Mouse (Mus musculus): ENCODE results near the gene Dupd1. TPM values are rescaled to one million over a fixed set of nuclear protein-coding genes. Genes with fewer than 3 reads are reported as not detected.

The Dupd1 gene
- total RNA-seq, 2 experiments from 2014 or later, result 58.3 to 74.2 TPM

DNA sequence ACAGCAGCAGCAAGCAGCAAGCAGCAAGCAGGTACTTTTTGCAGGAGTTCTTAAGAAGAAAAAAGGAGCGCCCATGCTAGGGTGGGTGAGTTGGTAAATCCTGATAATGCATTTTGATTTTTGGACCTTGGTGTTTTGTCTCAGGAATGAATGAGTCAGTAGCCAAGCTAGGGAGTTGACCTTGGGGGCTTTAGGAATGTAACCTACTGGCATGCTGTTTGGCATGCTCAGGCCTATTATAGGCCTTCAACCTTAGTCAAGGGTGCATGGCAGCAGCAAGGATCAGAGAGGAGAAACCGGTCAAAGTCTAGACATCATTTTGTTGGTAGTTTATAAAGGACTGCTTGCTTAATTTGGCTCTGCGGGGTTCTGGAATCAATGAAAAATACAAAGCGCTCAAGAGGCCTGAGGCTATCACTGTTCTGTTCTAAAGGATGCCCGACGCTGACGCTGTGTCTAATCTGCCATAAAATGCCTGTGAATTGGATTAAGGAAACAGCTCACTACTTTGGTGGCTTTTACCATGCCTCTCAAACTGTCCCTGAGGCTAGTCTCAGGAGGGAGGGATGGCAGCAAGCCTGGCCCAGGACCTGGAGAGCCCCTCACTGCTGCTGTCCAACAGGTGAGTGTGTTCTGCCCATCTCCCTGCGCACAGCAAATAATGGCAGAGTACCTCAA, 7.8 kb upstream of the Dupd1 start:
- DNase-seq, result no peak

DNA sequence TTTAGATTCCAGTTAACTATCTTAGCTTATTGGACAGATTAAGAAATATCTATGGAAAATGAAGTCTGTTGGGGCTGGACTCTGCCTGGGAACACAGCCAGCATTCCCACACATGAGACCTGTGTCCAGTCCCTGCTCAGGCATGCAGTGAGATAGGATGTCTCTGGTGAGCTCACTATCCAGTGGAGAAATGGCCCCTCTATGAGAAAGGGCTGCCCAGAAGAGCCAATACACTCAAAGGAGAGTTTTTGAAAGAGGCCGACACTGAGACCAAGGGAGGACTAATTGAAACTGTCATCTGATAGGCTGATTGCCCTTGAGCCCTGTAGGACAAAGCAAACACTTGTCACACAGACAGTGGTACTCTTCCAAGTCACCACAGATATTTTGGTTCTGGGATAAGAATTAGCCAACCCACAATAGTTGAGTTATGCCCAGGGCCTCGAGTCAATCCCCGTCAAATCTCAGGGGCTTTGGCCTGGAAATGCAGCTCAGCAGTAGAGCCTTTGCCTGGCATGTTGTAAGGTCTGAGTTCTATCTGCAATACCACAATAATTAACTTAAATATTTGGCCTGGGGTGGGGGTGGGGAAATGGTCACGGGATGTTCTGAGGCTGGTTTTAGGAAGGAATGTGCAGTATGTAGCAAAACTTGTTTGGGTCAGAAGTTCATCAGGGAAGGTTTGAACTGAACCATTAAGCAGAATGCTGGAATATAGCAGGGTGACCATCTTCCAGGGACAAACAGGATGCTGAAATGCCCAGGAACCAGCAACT, 6.2 kb upstream of the Dupd1 start:
- DNase-seq, result no peak

DNA sequence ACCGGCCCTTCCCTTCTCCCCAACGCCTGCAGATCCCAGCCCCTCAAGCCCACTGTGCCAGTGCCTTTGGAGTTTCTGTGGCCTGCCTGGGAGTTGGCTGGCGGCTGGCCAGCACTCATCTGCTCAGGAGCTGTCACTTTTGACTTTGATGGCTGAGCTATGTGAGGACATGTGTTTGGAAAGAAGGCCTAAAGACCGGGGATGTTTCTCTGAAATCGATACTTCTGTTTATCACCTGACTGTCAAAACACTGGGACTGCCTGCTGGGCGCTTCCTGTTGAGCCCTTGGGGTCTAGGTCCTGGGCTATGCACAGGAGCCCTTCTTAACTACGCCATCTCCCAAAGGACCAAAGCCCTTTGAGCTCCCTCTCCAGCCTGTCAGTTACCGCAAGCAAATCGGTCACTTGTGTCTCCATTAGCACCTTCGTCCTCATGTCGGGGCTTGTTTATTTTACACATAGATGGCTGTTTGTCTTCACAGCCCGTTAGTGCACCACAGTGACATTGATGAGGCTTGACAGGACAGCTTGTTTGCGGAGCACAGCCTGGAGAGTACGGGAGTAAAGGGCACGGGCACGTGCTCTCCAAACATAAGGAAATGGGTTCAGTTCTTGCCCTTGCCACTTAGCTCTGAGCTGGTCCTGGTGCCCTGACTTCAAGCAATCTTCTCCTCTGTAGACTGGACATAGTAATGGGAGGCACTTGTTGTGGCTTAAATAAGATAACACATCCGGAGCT, 5.4 kb upstream of the Dupd1 start:
- DNase-seq, result no peak

DNA sequence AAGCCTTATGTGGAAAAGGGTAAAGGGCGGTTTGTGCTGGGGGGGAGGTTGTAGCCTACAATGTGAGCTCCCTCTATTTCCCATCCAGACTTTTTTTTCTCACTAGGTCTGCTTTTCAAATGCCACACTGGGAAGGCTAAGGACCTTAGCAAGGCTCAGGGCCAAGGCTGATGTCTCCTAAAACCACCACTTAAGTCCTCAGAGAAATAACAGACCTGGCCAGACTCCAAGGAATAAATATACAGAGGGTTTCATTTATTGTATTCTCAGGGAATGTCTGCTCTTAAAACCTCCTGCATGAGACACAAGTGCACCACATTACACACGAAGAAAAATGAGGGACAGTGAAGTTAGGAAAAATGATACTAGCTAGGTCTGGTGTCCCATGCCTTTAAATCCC, 3.1 kb downstream of the Dupd1 start:
- no peak for DNase-seq

DNA sequence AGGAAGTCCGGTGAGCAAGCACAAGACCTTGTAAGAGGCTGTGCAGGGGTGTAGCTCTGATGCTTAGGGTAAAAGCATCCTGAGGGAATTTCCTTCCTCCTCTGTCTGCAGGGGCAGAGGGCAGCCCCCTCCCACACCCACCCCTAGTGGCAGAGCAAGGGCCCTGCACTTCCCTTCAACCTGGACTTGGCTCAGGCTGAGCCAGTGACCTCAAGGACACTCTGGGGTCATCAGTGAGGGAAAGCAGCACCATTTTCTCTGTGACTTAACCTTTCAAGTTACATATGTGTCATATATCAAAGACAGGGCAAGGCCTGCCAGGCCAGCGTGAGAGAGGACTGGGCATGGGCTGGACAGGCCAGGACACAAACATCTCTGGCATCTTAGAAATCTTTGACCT, 4.8 kb downstream of the Dupd1 start:
- DNase-seq, result no peak

DNA sequence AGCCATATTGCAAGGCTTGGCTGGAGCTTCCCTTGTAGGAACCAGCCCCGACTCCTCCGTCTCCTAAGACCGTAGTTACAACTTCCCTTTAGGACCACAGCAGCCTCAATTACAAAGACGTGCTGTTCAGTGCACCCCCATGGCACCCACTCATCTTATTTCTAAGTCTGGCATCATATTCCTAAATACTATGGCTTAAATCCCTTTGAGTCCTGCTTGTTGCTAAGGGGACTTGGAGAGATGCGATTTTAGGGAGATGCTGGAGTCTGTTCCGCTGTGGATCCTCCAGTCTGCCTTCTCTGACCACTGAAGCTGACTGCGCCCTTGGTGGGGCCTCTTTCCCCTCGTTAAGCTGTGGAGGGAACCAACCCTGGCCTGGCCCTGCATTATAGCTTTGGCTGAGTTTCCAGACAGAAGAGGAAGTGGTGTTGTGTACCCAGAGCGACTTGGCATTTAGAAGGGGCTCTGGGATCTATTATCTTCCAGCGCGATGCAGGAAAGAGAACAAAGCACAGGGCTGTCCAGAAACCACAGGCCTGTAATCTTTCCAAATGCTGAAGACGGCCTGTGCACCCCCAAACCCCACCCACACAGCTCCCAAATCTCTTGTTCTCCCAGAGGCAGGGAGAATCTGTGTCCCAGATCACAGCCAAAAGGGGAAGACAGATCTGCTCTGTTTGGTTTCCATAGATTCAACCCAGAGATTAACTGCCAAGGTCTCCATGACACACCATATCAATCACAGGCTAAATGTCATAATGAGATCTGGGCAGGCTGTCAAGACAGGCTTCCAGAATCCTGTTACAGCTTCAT, 7.4 kb downstream of the Dupd1 start:
- DNase-seq, result peak; percentile 28

DNA sequence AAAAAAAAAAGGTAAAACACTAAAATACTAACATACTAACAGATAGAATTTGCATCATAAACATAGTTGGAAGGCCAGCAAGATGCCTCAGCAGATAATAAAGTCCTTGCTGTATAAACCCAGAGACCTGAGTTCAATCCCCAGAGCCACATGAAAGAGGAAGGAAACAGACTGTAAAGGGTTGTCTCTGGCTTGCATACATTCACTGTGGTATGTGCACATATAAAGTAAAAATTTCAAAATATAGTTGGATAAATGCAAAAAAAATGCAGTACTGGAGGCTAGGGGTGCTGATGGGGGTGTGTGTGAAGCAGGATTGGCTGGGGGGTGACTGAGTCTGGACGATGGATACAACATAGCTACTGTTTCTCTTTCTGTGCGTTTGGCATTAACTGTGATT, 8.9 kb downstream of the Dupd1 start:
- DNase-seq, result no peak

DNA sequence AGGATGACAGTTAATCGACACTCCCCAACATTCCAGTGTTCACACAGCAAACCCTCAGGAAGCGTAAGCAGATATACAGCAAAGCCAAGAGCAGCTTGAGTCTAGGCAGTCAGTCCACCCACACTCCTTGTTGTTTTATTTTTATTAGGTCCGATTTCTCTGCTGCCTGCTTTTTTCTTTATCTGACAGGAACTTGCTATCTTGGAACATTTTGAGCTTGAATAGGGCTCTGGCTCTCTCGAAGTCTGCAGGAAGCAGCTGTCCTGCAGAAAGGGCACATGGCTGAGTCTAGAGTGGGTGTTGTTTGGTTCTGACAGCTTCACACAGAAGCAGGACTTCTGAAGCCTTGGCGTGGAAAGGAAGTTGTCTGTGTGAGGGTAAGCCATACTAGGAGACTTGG, 11.1 kb downstream of the Dupd1 start:
- DNase-seq, result no peak

DNA sequence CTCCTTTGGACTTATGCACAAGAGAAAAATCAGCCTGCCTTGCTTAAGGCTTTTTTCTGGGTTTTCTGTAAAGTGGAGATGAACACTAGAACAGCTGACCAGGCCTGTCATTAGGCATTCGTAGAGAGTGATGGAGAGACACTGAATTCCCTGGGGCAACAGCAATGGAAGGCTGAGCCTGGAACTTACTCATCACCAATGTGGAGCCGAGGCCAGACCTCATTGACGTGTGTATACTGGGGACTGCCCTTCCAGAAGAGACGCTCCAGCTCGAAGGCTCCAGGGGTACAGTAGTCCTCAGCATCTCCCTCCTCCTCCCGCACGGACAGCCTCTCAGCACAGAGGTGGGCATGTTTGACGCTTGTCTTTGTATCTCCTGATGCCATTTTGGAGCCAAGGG, 11.7 kb downstream of the Dupd1 start:
- DNase-seq, result no peak

DNA sequence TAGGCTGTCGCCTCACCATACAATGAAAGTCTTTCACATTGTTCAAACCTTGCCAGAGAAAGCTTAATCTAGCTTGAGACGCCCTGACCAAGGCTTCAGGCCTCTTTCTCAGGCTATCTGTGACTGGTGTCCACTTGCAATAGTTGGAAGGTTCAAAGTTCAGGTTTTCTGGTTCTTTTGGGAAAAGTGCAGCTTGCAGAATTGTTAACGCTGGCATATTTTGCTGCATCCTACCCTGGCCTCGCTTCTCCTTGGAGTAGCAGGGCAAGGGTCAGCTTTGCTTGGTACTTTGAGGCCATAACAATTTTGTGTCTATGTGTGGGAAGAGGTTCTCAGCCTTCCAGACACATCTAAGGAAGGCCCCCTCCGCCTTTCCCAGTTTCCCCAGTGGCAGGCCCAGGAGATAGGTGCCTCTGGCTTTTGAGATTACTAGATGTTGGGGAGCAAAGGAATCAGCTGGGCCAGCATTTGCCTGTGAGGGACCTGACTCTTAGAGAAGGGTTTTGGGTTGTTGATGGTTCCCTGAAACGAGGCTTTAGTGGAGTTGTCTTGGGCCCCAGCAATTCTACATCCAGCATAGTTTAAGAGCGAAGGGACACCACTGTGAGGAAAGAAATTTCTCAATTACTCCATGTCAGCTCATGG, 18.1 kb downstream of the Dupd1 start:
- no peak for DNase-seq

DNA sequence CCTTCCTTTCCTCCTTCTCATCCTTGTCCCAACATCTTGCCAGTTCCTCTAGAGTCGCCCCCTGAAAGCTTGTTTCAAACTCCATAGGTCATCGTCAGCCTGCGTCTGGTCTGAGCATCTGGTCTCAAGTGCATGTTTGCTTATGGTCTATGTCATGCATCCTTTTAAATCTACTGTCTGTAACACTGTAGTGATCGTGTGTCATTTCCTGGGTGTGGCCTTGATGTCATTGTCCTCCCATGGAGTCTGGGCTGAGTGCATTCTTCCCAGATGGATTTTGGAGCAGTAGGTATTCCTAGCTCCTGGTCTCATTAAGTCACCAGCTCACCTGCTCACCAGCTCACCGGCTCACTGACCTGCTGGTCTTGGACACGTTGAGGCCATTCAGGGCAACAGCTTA, 19.4 kb downstream of the Dupd1 start:
- no peak for DNase-seq

DNA sequence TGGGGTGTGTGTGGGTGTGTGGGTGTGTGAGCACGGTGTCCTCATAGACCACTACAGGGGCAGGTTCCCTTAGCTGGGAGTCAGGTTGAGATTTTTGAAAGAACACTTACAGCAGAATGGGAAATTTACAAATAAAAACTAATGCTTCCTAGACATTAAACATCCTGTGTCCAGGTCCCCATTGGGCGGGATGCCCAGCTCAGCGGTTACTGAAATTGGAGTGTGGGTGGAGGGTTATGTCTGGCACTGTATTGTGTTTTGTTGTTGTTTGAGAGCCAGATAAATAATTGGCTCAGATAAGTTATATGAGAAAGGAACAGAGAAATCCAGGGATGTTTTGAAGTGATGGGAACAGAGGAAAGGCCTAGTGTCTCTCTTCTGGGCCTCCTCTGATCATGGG, 23.3 kb downstream of the Dupd1 start:
- no peak for DNase-seq

DNA sequence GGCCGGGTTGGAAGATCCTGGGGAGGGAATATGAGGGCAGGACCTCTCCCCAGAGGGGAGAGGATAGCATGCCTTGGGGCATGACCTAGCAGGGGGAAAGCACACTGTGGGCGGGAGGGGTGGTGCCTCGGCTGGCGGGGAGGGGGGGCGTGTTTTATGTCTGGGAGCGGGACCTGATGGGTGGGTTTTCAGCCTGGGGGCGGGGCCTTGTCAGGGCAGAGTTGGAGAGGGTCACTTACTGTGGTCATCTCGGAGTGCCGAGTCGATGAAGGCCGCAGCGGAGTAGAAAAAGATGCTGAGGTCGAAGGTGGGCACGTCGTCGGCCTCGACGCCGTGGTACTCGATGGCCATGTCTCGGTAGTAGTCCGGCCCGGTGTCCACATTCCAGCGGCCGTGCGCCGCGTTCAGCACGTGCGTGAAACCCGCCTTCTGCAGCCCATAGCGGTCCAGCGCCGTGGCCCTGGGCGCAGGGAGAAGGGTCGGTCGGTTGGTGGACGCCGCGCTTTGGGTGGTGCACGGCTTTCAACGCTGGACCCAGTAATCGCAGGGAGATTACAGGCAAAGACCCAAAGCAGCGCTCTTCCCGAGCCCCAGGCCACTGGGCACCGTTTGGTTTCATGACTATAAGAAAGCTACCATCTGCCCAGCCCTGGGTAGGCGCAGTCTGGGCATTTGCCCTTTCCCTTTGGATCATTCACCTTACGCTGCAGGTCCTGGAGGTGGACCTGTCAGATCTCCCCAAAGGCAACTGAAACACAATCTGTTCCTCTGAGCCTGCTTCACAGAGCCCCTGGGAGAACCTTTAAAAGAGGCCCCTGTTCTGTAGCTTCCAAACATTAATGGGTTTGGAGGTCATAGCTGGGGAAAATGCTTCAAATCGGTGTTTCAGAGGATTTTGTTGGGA, 27.7 kb downstream of the Dupd1 start:
- DNase-seq, result no peak

DNA sequence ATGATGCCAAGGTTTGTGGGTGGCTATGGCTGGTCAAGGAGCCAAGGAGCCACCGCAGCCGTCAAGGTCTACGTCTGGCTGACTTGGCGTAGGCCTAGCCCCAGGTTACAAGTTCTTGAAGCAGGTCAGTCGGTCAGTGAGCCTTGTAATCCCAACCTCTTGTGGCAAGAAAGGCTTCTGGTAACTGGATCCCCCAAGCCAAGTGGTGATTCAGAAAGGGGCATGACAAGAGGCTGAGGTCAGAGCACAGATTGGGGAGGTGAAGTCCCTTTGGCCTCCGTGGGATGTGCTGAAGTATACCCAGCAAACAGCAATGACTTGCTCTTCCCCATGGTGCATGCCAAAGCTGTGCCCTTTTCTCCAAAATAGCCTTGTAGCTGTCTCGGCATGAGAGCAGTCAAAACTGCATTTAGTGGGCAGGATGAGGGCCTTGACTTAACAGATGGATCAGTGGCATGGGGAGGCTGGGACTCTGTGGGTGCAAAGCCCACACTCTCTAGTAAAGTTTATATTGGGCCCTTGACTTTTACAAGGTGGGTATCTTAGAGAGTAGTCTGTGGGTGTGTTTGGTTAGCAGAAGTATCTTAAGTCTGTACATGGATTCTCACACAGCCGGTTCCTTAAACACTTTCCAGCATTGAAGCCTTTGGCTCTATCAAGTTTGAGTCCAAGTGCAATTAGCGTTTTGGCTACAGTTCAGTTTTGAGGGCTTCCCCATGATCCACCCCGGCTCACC, 28.8 kb downstream of the Dupd1 start:
- DNase-seq, result no peak

DNA sequence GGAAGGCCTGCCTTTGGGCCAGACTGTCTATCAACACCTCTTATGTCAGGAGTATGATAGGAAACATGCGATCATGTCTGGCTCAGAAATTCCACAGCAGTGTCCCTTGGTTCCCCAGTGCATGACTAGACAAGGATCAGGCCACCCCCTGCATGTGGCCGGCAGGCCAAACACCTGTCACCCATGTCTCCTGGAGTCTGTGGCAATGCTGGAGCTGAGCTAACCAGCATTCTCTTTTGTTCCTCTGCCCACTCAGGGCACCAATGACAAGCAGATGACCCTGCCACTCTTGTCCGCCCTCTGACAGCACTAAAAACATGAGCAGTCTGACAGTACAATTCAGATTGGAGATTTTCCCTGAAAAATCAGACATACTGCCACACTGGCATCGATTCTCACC, 30.5 kb downstream of the Dupd1 start:
- DNase-seq, result no peak

DNA sequence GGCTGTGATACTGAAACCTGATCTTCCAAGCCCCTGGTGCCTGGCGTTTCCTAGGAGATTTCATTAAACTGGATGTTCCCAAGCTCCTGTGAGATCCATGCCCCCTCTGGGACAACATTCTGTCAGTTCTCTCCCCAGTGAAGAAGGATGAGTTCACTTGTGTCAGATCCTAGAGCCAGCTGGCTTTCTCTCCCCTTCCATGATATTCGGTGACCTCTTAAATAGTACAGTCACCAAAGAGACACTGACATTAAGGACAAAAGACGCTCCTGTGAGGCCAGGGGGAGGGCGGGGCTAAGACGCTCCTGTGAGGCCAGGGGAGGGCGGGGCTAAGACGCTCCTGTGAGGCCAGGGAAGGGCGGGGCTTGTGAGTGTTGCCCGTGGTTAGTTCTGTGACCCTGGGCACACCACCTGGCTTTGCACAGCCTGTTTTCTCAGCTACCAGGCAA, 31.7 kb downstream of the Dupd1 start:
- DNase-seq, result no peak

DNA sequence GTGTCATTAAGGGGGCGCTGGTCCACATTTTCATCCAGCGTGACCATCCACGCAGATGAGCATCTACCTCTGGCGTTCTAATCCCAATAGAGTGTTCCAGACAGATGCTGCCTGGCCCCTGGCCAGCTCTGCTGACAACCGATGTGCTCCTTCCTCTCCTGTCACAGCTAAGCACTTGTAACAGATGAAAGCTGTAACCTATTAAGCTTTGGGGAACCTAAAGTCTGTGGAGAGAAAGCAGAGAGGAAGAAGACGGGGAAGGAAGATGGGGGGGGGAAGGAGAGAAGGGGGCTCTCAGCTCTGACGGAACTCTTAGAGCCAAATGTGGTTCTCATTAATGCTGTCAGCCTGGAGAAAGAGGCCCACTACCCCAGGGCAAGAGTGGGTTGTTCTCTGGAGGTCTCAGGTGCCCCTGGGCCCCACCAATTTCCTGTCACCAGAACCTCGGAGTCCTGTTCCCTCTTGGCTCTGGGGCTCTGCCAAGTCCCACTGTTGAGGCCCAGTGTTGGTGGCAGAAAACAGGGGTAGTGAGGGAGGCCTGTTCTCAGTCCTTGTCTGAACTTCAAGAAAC, 34.7 kb downstream of the Dupd1 start:
- DNase-seq, result peak; percentile 41

DNA sequence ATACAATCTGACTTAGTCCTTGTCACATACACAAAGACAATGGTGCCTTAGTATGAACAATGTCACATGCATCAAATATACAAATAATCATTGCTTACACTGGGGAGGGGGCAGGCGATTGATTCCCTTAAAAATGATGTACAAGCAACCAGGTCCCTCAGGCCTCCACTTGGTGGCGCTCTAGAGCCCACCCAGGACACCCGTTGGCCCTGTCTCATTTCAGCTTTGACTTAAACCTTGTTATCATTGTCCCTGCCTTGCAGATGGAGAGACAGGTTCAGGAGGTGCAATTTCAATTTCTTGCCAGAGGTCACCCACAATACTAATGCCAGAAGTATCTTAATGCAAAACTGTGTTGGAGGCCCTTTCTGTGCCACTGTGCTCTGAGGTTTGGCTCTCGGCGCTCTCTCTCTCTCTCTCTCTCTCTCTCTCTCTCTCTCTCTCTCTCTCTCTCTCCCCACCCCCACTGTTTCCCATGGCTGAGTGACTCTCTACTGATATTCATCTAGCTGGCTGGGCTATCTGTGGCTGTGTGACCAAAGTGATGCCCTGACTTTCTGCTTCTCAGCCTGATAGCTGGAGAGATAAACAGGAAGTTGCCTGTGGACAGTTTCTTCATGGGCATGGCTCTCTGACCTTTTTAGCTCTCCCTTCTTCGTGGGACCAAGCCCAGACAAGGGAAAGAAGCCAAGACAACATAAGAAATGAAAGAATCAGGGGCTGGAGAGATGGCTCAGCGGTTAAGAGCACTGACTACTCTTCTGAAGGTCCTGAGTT, 35.7 kb downstream of the Dupd1 start:
- peak; percentile 73 for DNase-seq

DNA sequence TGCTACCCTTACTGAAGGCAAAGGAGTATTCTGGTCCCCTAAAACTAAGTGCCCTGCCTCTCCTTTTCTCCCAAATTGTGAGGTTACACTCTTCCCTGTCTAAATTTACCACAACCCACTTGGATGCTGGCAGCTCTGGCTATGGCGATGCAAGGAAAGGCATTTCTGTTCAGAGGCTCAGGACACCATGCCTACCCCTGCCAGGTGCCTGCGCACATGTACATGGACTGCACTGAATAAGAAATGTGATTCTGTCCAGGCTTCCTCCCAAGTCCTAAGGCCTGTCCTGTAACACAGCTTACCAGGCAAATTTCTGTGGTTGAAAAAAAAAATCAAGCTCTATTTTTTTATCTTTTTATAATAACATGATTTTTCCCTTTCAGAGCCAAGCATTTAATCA, 38.2 kb downstream of the Dupd1 start:
- DNase-seq, result no peak
